Mouse (Mus musculus): ENCODE results near the gene Slc25a53.
"Not testable (repeated sequence)": the region's sequence is repeated elsewhere in the genome, so short reads cannot be mapped to it uniquely, and the experiment has no call there.

Gene Slc25a53

GRCm38 (mm10) chrX:137038000-137038483 lies at the start of gene Slc25a53:
TSS of gene Slc25a53 (minus strand) at chrX:137038302.
- peak; percentile 76 for DNase-seq

- no peak for DNase-seq
Measured at GRCm38 (mm10) chrX:137063202-137063601, 25.1 kb upstream of the Slc25a53 start.

GRCm38 (mm10) chrX:137049425-137050225 lies 11.5 kb upstream of the Slc25a53 start, which contains the start of gene Fam199x:
TSS of gene Fam199x (plus strand) at chrX:137049594.
- peak; percentile 74 for DNase-seq

GRCm38 (mm10) chrX:137049060-137049424 lies 10.9 kb upstream of the Slc25a53 start:
- DNase-seq, result no peak

GRCm38 (mm10) chrX:137038502-137038901 lies 400 bp upstream of the Slc25a53 start:
- DNase-seq, result no peak

GRCm38 (mm10) chrX:137037470-137037999 lies 567 bp downstream of the Slc25a53 start:
- DNase-seq, result no peak

GRCm38 (mm10) chrX:137034322-137034721 lies 3.8 kb downstream of the Slc25a53 start:
- DNase-seq, result no peak

GRCm38 (mm10) chrX:137031726-137032125 lies 6.4 kb downstream of the Slc25a53 start:
- no peak for DNase-seq

- no peak for DNase-seq
Measured at GRCm38 (mm10) chrX:137030916-137031315, 7.2 kb downstream of the Slc25a53 start.

GRCm38 (mm10) chrX:137019310-137019709 lies 18.8 kb downstream of the Slc25a53 start:
- DNase-seq, result peak; percentile 52

GRCm38 (mm10) chrX:137017668-137018067 lies 20.4 kb downstream of the Slc25a53 start:
- no peak for DNase-seq

- peak; percentile 43 for DNase-seq
Measured at GRCm38 (mm10) chrX:137015099-137015709, 22.9 kb downstream of the Slc25a53 start.

- no peak for DNase-seq
Measured at GRCm38 (mm10) chrX:136996256-136996655, 41.8 kb downstream of the Slc25a53 start.

GRCm38 (mm10) chrX:136993641-136994040 lies 44.5 kb downstream of the Slc25a53 start:
- peak; percentile 33 for DNase-seq

GRCm38 (mm10) chrX:136992978-136993547 lies 45.0 kb downstream of the Slc25a53 start, which contains the start of gene Zcchc18:
TSS of gene Zcchc18 (plus strand) at chrX:136993155.
- DNase-seq, result peak; percentile 78

- DNase-seq, result peak; percentile 37
Measured at GRCm38 (mm10) chrX:136992191-136992965, 45.7 kb downstream of the Slc25a53 start.

- no peak for DNase-seq
Measured at GRCm38 (mm10) chrX:136991274-136991673, 46.8 kb downstream of the Slc25a53 start.

- DNase-seq, result no peak
Measured at GRCm38 (mm10) chrX:136986039-136986438, 52.1 kb downstream of the Slc25a53 start.

- no peak for DNase-seq
Measured at GRCm38 (mm10) chrX:136978616-136979015, 59.5 kb downstream of the Slc25a53 start.

GRCm38 (mm10) chrX:136976424-136977084 lies 61.5 kb downstream of the Slc25a53 start, which contains the start of the genes Tmsb15l and Tmsb15b1:
TSS of gene Tmsb15l (minus strand) at chrX:136976869.
TSS of gene Tmsb15b1 (minus strand) at chrX:136976874.
- peak; percentile 41 for DNase-seq

GRCm38 (mm10) chrX:136975397-136975796 lies 62.7 kb downstream of the Slc25a53 start, which contains the start of gene Tmsb15b2:
TSS of gene Tmsb15b2 (minus strand) at chrX:136975497.
- DNase-seq, result not testable (repeated sequence)

- peak; percentile 20 for DNase-seq
Measured at GRCm38 (mm10) chrX:136959688-136960087, 78.4 kb downstream of the Slc25a53 start.
